Mouse (Mus musculus) kidney, postnatal 0 days (tissue): ENCODE results near the gene Adamts20. TPM values are rescaled to one million over a fixed set of nuclear protein-coding genes. Genes with fewer than 3 reads are reported as not detected.

Source experiments
- ATAC-seq: fragments of 200-750 bp; cut with Nextera tagmentation; replicated peaks from 2 replicates; pipeline ENCODE4 v1.8.0; 2017; ENCODE audit warnings: low read depth, moderate number of reproducible peaks, moderate TSS enrichment, moderate library complexity; ENCODE audit not compliant: low FRiP score
- DNase-seq: peaks from one replicate; pipeline ENCODE4 v3.0.0-alpha.2; 2016; ENCODE audit warnings: low spot score
- H3K27ac ChIP-seq: fragments of 300-500 bp; sonication (generic); 2 replicates; pipeline ENCODE4 v1.5.1; 2014; ENCODE audit warnings: mild to moderate bottlenecking
- H3K27me3 ChIP-seq: fragments of 300-500 bp; sonication (generic); 2 replicates; pipeline ENCODE4 v1.6.1; 2014; ENCODE audit warnings: low read length, mixed read lengths; ENCODE audit not compliant: insufficient read depth
- H3K36me3 ChIP-seq: fragments of 300-500 bp; sonication (generic); 2 replicates; pipeline ENCODE4 v1.6.1; 2014; ENCODE audit warnings: low read length, mixed read lengths; ENCODE audit not compliant: insufficient read depth
- H3K4me1 ChIP-seq: fragments of 300-500 bp; sonication (generic); replicated peaks from 2 replicates; pipeline ENCODE4 v1.6.1; 2014; ENCODE audit warnings: antibody characterized with exemption, low read length, mixed read lengths; ENCODE audit not compliant: insufficient read depth
- H3K4me2 ChIP-seq: fragments of 300-500 bp; sonication (generic); 2 replicates; pipeline ENCODE4 v1.6.1; 2014; ENCODE audit warnings: mild to moderate bottlenecking, low read length, moderate library complexity, mixed read lengths
- H3K4me3 ChIP-seq: fragments of 300-500 bp; sonication (generic); replicated peaks from 2 replicates; pipeline ENCODE4 v1.5.1; 2014; ENCODE audit warnings: low read depth, low read length
- H3K9ac ChIP-seq: fragments of 300-500 bp; sonication (generic); 2 replicates; pipeline ENCODE4 v1.6.1; 2014; ENCODE audit warnings: low read depth, low read length
- H3K9me3 ChIP-seq: fragments of 300-500 bp; sonication (generic); replicated peaks from 2 replicates; pipeline ENCODE4 v1.6.1; 2016; ENCODE audit warnings: low read length, inconsistent platforms, mixed read lengths
- CTCF ChIP-seq: IDR thresholded peaks from 2 replicates; pipeline ENCODE4 v1.5.1; 2016; ENCODE audit warnings: antibody characterized with exemption, low read depth, mild to moderate bottlenecking, moderate library complexity
- WGBS: fragments of 180-500 bp; shearing (Covaris S2); extraction: QIAGEN DNeasy Blood & Tissue Kit; methylation state at CpG from one replicate; pipeline ENCODE4 v1.1.7; 2014; 5-methylcytosine and 5-hydroxymethylcytosine counted together
- polyA plus RNA-seq: library from polyadenylated mRNA; unstranded; fragments of >200 nt; fragmentation: Nextera tagmentation; extraction: Ambion mirVana; gene quantifications from 2 replicates; pipeline ENCODE4 v1.2.1, GENCODE M21; 2015

The Adamts20 gene
- polyA plus RNA-seq, 1 experiment from 2014 or later, result 1.5 TPM

GRCm38 (mm10) chr15:94451600-94451999 lies 13.6 kb downstream of the Adamts20 start:
- H3K27ac ChIP-seq, result no peak overlapping the region
- H3K4me1 ChIP-seq, result no peaks in the 10 kb centered on the region
- WGBS, result 81% methylated on average over 8 of the region's 8 CpGs
- no peaks in the 10 kb centered on the region for H3K9me3 ChIP-seq
- H3K36me3 ChIP-seq, result no peaks in the 10 kb centered on the region
- DNase-seq, result no peak
- H3K9ac ChIP-seq, result no peak overlapping the region
- no peak overlapping the region for H3K4me3 ChIP-seq
- no peak overlapping the region for H3K4me2 ChIP-seq
- ATAC-seq, result no peak
- no peaks in the 10 kb centered on the region for H3K27me3 ChIP-seq
- TF ChIP-seq CTCF, result no peak

GRCm38 (mm10) chr15:94444437-94445136 lies 20.6 kb downstream of the Adamts20 start:
- Histone ChIP-seq H3K36me3 (no peaks in the 10 kb centered on the region), H3K9ac (no peak overlapping the region), H3K27ac (peak overlapping the region; percentile 68), H3K9me3 (no peaks in the 10 kb centered on the region), H3K4me1 (peaks cover 9% of the 10 kb centered on the region; the same call in 1 of the 2 replicates), H3K27me3 (no peaks in the 10 kb centered on the region), H3K4me3 (no peak overlapping the region), H3K4me2 (no peak overlapping the region)
- peak; percentile 59; the same call in 1 of the 2 replicates for ATAC-seq
- TF ChIP-seq CTCF, result no peak
- WGBS, result 43% methylated on average over 8 of the region's 8 CpGs
- DNase-seq, result peak; percentile 90

DNA sequence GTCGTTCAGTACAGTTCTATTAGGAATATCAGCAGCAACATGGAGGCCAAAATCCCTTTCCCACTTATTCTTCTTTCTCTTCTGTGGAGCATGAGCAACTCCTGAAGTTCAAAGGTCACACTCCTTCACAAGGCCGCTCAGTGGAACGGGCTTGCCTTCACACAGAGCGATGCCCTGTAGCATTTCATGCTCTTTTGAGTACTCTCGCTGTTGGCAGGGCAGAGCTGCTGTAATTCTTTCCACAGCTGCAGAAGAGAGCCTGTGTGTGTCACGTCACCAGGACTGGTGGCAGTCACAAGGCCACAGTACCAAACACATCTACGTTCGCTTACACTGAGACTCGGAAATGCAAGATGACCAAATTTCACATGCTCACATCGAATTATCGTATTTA lies 21.2 kb downstream of the Adamts20 start:
- TF ChIP-seq CTCF, result no peak
- ATAC-seq (0 out of 2 replicates have a peak, but pooled peaks have one; percentile 59), DNase-seq (peak; percentile 24)
- Histone ChIP-seq H3K4me2 (no peak overlapping the region), H3K36me3 (no peaks in the 10 kb centered on the region), H3K27ac (peak overlapping the region; percentile 52), H3K4me3 (no peak overlapping the region), H3K27me3 (no peaks in the 10 kb centered on the region), H3K9me3 (no peaks in the 10 kb centered on the region), H3K4me1 (peaks cover 9% of the 10 kb centered on the region; the same call in 1 of the 2 replicates), H3K9ac (no peak overlapping the region)
- WGBS, result 58% methylated on average over 11 of the region's 11 CpGs

DNA sequence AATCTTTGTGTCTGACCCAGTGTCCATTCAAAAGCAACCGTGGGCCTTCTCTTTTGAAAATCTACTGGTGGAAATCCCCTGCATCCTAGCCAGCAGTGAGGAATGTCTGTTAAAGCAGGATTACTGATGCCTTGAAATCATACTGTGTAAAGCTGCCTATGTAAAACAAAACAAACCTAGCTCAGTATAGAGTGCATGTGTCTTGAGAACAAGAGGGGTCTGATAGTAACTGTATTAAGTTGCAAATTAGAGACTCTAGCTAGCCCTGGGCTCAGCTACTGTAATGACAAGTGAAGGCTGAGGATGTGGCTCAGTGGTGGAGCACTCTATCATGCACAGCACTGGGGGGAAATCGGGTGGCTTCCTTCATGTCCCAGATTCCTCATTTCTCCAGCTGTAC lies 22.2 kb downstream of the Adamts20 start:
- no peak overlapping the region for H3K4me2 ChIP-seq
- TF ChIP-seq CTCF, result no peak
- H3K9ac ChIP-seq, result no peak overlapping the region
- 32% methylated on average over 2 of the region's 2 CpGs for WGBS
- H3K36me3 ChIP-seq, result no peaks in the 10 kb centered on the region
- no peaks in the 10 kb centered on the region for H3K9me3 ChIP-seq
- H3K27me3 ChIP-seq, result no peaks in the 10 kb centered on the region
- H3K27ac ChIP-seq, result no peak overlapping the region
- H3K4me1 ChIP-seq, result peaks cover 9% of the 10 kb centered on the region; the same call in 1 of the 2 replicates
- no peak overlapping the region for H3K4me3 ChIP-seq
- ATAC-seq (no peak), DNase-seq (no peak)

- Histone ChIP-seq H3K4me2 (no peak overlapping the region), H3K4me1 (no peaks in the 10 kb centered on the region), H3K27me3 (no peaks in the 10 kb centered on the region), H3K9me3 (no peaks in the 10 kb centered on the region), H3K27ac (no peak overlapping the region), H3K36me3 (no peaks in the 10 kb centered on the region), H3K9ac (no peak overlapping the region), H3K4me3 (no peak overlapping the region)
- ATAC-seq (no peak), DNase-seq (peak; percentile 19)
- no peak for TF ChIP-seq CTCF
- 57% methylated on average over 5 of the region's 5 CpGs for WGBS
Measured at GRCm38 (mm10) chr15:94435532-94435931, 29.7 kb downstream of the Adamts20 start.

GRCm38 (mm10) chr15:94430681-94431405 lies 34.4 kb downstream of the Adamts20 start:
- TF ChIP-seq CTCF, result no peak
- DNase-seq, result no peak
- 63% methylated on average over 14 of the region's 14 CpGs for WGBS
- no peak overlapping the region for H3K4me3 ChIP-seq
- no peak overlapping the region for H3K9ac ChIP-seq
- no peak overlapping the region for H3K27ac ChIP-seq
- no peaks in the 10 kb centered on the region for H3K9me3 ChIP-seq
- ATAC-seq, result no peak
- H3K27me3 ChIP-seq, result no peaks in the 10 kb centered on the region
- H3K4me1 ChIP-seq, result no peaks in the 10 kb centered on the region
- no peaks in the 10 kb centered on the region for H3K36me3 ChIP-seq
- no peak overlapping the region for H3K4me2 ChIP-seq
